Mouse (Mus musculus) forebrain, embryonic 15.5 days (tissue): ENCODE results near the gene Fah. TPM values are rescaled to one million over a fixed set of nuclear protein-coding genes. Genes with fewer than 3 reads are reported as not detected.
A peak's percentile ranks its signal among the peaks of the same experiment; 100 is the strongest.

Experiments used
- ATAC-seq: fragments of 200-750 bp; cut with Nextera tagmentation; replicated peaks from 2 replicates; pipeline ENCODE4 v1.8.0; 2017; ENCODE audit warnings: mild to moderate bottlenecking, moderate TSS enrichment, moderate library complexity
- H3K27ac ChIP-seq: fragments of 300-500 bp; sonication (generic); replicated peaks from 2 replicates; pipeline ENCODE4 v1.5.1; 2015; ENCODE audit warnings: mild to moderate bottlenecking, inconsistent platforms
- H3K27me3 ChIP-seq: fragments of 300-500 bp; sonication (generic); 2 replicates; pipeline ENCODE4 v1.6.1; 2015; ENCODE audit warnings: inconsistent platforms
- H3K36me3 ChIP-seq: fragments of 300-500 bp; sonication (generic); 2 replicates; pipeline ENCODE4 v1.6.1; 2015; ENCODE audit warnings: mild to moderate bottlenecking, inconsistent platforms
- H3K4me1 ChIP-seq: fragments of 300-500 bp; sonication (generic); 2 replicates; pipeline ENCODE4 v1.6.1; 2015; ENCODE audit warnings: inconsistent platforms
- H3K4me2 ChIP-seq: fragments of 300-500 bp; sonication (generic); replicated peaks from 2 replicates; pipeline ENCODE4 v1.6.1; 2015; ENCODE audit warnings: mild to moderate bottlenecking, inconsistent platforms
- H3K4me3 ChIP-seq: fragments of 300-500 bp; sonication (generic); 2 replicates; pipeline ENCODE4 v1.5.1; 2015; ENCODE audit warnings: mild to moderate bottlenecking, inconsistent platforms
- H3K9ac ChIP-seq: fragments of 300-500 bp; sonication (generic); replicated peaks from 2 replicates; pipeline ENCODE4 v1.6.1; 2015; ENCODE audit warnings: mild to moderate bottlenecking, inconsistent platforms
- H3K9me3 ChIP-seq: fragments of 300-500 bp; sonication (generic); 2 replicates; pipeline ENCODE4 v1.6.1; 2016; ENCODE audit warnings: inconsistent platforms
- WGBS: fragments of 180-500 bp; shearing (Covaris S2); methylation state at CpG from one replicate; pipeline ENCODE4 v1.1.7; 2015; ENCODE audit warnings: mixed read lengths; 5-methylcytosine and 5-hydroxymethylcytosine counted together
- polyA plus RNA-seq: library from polyadenylated mRNA; unstranded; fragments of >200 nt; fragmentation: Nextera tagmentation; extraction: Ambion mirVana; gene quantifications from 2 replicates; pipeline ENCODE4 v1.2.1, GENCODE M21; 2015

Gene Fah
- polyA plus RNA-seq, 1 experiment from 2014 or later = 6.8 TPM

DNA sequence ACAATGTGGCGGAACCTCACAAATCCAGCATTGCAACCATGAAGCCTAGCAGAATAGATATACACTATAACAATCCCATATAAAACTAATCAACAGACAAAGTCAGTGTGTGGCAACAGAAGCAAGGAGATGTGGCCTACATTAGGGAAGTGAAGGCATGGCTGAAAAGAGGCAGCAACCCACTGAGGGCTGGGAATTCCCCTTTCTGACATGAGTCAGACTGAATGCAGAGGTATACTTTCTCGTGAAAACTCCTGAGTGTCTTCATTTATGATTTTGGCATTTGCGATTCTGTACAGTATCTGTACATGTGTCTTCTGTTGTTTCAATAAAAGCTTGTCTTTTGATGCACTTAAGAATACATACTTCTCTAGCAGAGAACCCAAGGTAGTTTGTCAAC is 15.2 kb downstream of the Fah start:
- Histone ChIP-seq H3K36me3 (no peaks in the 10 kb centered on the region), H3K9ac (no peak overlapping the region)

GRCm38 (mm10) chr7:84590622-84591021 is 15.9 kb downstream of the Fah start:
- WGBS = 84% methylated on average over 2 of the region's 2 CpGs
- H3K4me3 ChIP-seq = no peak overlapping the region
- H3K4me1 ChIP-seq = no peaks in the 10 kb centered on the region
- no peak overlapping the region for H3K27ac ChIP-seq
- no peak for ATAC-seq
- H3K27me3 ChIP-seq = no peaks in the 10 kb centered on the region
- H3K4me2 ChIP-seq = no peak overlapping the region
- no peaks in the 10 kb centered on the region for H3K36me3 ChIP-seq
- no peaks in the 10 kb centered on the region for H3K9me3 ChIP-seq
- H3K9ac ChIP-seq = no peak overlapping the region

More for the DNA sequence above, 15.2 kb downstream of the Fah start:
- H3K9me3 ChIP-seq = no peaks in the 10 kb centered on the region
- H3K27ac ChIP-seq = no peak overlapping the region
- H3K4me1 ChIP-seq = no peaks in the 10 kb centered on the region
- ATAC-seq = no peak
- H3K4me2 ChIP-seq = no peak overlapping the region
- H3K4me3 ChIP-seq = no peak overlapping the region
- 94% methylated on average over 3 of the region's 3 CpGs for WGBS
- H3K27me3 ChIP-seq = no peaks in the 10 kb centered on the region

GRCm38 (mm10) chr7:84587101-84587783 is 19.3 kb downstream of the Fah start:
- WGBS = 86% methylated on average over 5 of the region's 5 CpGs
- no peak overlapping the region for H3K9ac ChIP-seq

DNA sequence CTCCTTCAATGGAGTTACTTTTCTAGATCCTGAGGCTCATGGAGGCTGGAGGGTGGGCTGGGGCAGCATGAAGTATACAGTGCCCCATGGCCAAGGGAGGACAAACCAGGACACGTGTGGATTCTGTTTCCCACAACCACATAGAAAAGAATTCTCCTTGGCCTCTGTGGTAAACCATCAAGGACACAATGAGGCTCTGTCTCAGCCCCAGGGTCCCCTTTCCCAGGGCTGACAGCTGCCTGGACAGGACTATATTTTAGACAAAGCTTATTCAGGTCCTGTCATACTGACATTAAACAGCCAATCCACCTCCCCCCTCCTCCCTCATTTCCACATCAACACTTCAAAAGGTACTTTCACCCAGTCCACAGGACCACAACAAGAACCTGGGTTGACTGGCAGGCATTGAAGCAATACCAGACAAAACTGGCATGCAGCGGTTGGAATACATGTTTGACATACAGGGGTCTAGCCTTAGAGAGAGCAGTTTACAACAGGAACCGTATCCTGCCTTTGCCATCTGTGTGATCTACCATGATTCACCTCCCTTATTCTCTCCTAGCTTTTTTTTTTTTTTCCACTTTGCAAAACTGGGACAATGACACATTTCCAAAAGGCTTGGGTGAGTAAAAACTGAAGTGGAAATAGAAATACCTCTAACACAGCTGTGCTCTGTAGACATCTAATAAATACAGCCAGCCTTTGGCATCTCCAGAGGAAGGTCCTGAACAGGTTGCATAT is 20.0 kb downstream of the Fah start:
- H3K4me1 ChIP-seq = no peaks in the 10 kb centered on the region
- ATAC-seq = peak; percentile 70
- no peak overlapping the region for H3K27ac ChIP-seq
- H3K4me3 ChIP-seq = no peak overlapping the region
- H3K36me3 ChIP-seq = no peaks in the 10 kb centered on the region
- H3K4me2 ChIP-seq = no peak overlapping the region
- WGBS = 24% methylated on average over 3 of the region's 3 CpGs
- H3K27me3 ChIP-seq = no peaks in the 10 kb centered on the region
- no peaks in the 10 kb centered on the region for H3K9me3 ChIP-seq
- no peak overlapping the region for H3K9ac ChIP-seq

More at GRCm38 (mm10) chr7:84587101-84587783, 19.3 kb downstream of the Fah start:
- 0 out of 2 replicates have a peak, but pooled peaks have one; percentile 15 for ATAC-seq
- no peak overlapping the region for H3K27ac ChIP-seq
- no peaks in the 10 kb centered on the region for H3K4me1 ChIP-seq
- H3K9me3 ChIP-seq = no peaks in the 10 kb centered on the region
- no peak overlapping the region for H3K4me2 ChIP-seq
- no peaks in the 10 kb centered on the region for H3K36me3 ChIP-seq
- H3K4me3 ChIP-seq = no peak overlapping the region
- H3K27me3 ChIP-seq = no peaks in the 10 kb centered on the region

DNA sequence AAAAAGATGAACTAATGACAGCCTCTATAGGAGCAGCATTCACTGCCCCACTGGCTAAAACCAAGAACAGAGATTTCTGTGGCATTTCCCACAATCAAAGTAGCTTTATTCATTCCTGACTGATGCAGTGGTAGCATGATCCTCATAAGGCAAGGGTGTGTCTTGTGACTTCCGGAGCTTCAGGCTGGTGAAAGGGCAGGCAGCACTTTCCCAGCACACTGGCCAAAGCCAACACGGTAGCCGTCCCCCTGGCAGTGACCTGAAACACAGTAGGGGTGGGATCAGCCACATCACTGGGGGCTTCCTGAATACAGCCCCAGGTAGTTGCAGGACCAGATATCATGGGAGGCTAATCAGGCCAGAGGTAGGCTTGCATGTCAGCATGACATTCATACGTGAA is 21.4 kb downstream of the Fah start:
- no peaks in the 10 kb centered on the region for H3K27me3 ChIP-seq
- no peak overlapping the region for H3K27ac ChIP-seq
- H3K36me3 ChIP-seq = no peaks in the 10 kb centered on the region
- no peaks in the 10 kb centered on the region for H3K4me1 ChIP-seq
- H3K9ac ChIP-seq = no peak overlapping the region
- H3K4me3 ChIP-seq = no peak overlapping the region
- WGBS = 91% methylated on average over 4 of the region's 4 CpGs
- no peaks in the 10 kb centered on the region for H3K9me3 ChIP-seq
- ATAC-seq = no peak
- H3K4me2 ChIP-seq = no peak overlapping the region

GRCm38 (mm10) chr7:84579769-84580168 is 26.8 kb downstream of the Fah start:
- no peak overlapping the region for H3K27ac ChIP-seq
- no peak overlapping the region for H3K9ac ChIP-seq
- H3K36me3 ChIP-seq = no peaks in the 10 kb centered on the region
- H3K4me1 ChIP-seq = no peaks in the 10 kb centered on the region
- H3K4me2 ChIP-seq = no peak overlapping the region
- H3K9me3 ChIP-seq = no peaks in the 10 kb centered on the region
- no peak for ATAC-seq
- WGBS = 96% methylated on average over 1 of the region's 1 CpGs
- no peaks in the 10 kb centered on the region for H3K27me3 ChIP-seq
- H3K4me3 ChIP-seq = no peak overlapping the region

DNA sequence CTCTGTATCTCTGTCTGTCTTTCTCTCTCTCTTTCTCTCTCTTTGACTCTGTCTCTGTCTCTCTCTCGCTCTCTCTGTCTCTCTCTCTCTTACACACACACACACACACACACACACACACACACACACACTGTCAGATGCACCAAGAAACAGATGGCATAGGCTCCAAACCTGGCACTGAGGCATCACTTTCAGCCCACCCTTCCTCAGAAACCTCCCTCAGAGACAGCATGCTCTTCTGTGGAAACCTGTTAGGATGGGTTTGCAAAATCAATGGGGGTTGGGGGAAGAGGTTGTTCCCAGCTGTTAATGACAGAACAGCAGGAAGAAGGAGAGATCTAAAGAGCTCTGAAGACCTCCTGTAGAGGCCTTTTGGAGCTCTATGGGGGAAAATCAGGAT is 27.7 kb downstream of the Fah start:
- H3K9me3 ChIP-seq = no peaks in the 10 kb centered on the region
- ATAC-seq = no peak; the same call in 1 of the 2 replicates
- H3K36me3 ChIP-seq = no peaks in the 10 kb centered on the region
- 93% methylated on average over 1 of the region's 1 CpGs for whole genome bisulfite sequencing
- no peaks in the 10 kb centered on the region for H3K27me3 ChIP-seq
- H3K4me2 ChIP-seq = no peak overlapping the region
- H3K4me3 ChIP-seq = no peak overlapping the region
- H3K27ac ChIP-seq = no peak overlapping the region
- H3K9ac ChIP-seq = no peak overlapping the region
- no peaks in the 10 kb centered on the region for H3K4me1 ChIP-seq

DNA sequence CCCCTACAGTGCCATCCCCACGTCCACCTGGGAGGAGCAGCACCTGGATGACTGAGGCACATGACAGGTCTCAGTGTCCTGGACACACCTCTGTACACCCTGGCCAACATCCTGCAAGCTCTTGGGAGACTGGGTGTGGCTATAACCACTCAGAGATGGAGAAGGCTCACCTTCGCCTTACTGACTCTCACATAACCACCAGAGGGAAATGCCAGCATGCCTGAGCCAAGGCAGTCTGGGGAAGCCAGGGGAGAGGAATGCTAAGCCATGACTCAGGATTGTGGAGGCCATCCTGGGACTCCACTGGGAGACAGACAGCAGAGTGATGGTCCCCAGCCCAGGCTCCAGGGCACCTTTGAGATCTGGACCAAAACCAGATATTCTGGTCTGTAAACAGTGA is 29.5 kb downstream of the Fah start:
- no peaks in the 10 kb centered on the region for H3K4me1 ChIP-seq
- no peak overlapping the region for H3K4me2 ChIP-seq
- H3K9me3 ChIP-seq = no peaks in the 10 kb centered on the region
- H3K36me3 ChIP-seq = no peaks in the 10 kb centered on the region
- 80% methylated on average over 2 of the region's 2 CpGs for WGBS
- H3K27ac ChIP-seq = no peak overlapping the region
- no peak overlapping the region for H3K9ac ChIP-seq
- no peak overlapping the region for H3K4me3 ChIP-seq
- H3K27me3 ChIP-seq = no peaks in the 10 kb centered on the region
- no peak for ATAC-seq

DNA sequence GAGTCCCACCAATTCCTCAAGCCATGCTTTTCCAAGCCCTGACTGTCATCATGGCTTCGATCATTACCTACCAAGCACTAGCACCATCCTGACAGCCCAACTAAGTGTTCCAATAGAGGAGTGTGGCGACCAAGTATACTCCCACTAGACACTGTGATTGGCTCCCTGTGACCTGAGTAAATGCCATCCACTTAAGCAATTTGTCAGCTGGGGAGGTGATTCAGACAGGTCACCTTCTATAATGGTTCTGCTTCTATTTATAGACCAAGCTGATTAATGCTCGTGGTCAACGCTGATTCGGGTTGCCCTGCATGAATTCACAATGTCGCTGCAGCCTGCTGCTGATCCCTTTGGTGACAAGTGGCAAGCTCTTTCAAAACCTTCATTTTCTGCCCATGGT is 40.3 kb downstream of the Fah start:
- H3K27me3 ChIP-seq = no peaks in the 10 kb centered on the region
- H3K9ac ChIP-seq = no peak overlapping the region
- no peaks in the 10 kb centered on the region for H3K4me1 ChIP-seq
- ATAC-seq = no peak
- H3K27ac ChIP-seq = no peak overlapping the region
- H3K4me2 ChIP-seq = no peak overlapping the region
- no peaks in the 10 kb centered on the region for H3K9me3 ChIP-seq
- no peak overlapping the region for H3K4me3 ChIP-seq
- H3K36me3 ChIP-seq = no peaks in the 10 kb centered on the region
- WGBS = 82% methylated on average over 6 of the region's 6 CpGs

DNA sequence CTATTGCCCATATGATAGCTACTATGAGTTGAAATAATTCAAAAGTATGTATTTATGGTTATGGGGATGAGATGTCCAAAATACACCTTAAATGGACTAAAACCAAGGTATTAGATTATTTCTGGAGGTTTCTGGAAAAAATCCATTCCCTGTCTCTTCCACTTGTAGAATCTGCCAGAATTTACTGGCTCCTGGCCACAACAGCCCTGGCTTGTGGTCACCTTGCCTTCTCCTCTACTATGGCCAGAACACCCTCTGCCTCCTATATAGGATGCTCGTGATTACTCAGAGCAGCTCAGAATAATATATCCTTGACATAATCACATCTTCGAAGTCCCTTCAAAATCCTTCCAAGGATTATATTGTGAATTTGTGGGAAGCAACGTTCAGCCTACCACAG is 42.3 kb downstream of the Fah start:
- H3K27ac ChIP-seq = no peak overlapping the region
- no peak overlapping the region for H3K9ac ChIP-seq
- H3K4me3 ChIP-seq = no peak overlapping the region
- no peaks in the 10 kb centered on the region for H3K4me1 ChIP-seq
- no peaks in the 10 kb centered on the region for H3K27me3 ChIP-seq
- WGBS = 84% methylated on average over 3 of the region's 3 CpGs
- no peaks in the 10 kb centered on the region for H3K9me3 ChIP-seq
- H3K4me2 ChIP-seq = no peak overlapping the region
- no peak for ATAC-seq
- H3K36me3 ChIP-seq = no peaks in the 10 kb centered on the region

- 94% methylated on average over 1 of the region's 1 CpGs for WGBS
- no peak overlapping the region for H3K4me3 ChIP-seq
- H3K4me1 ChIP-seq = no peaks in the 10 kb centered on the region
- no peaks in the 10 kb centered on the region for H3K9me3 ChIP-seq
- H3K27ac ChIP-seq = no peak overlapping the region
- no peaks in the 10 kb centered on the region for H3K27me3 ChIP-seq
- no peak overlapping the region for H3K9ac ChIP-seq
- H3K36me3 ChIP-seq = no peaks in the 10 kb centered on the region
- ATAC-seq = no peak
- no peak overlapping the region for H3K4me2 ChIP-seq
Observed at GRCm38 (mm10) chr7:84560500-84560899, 46.0 kb downstream of the Fah start.

DNA sequence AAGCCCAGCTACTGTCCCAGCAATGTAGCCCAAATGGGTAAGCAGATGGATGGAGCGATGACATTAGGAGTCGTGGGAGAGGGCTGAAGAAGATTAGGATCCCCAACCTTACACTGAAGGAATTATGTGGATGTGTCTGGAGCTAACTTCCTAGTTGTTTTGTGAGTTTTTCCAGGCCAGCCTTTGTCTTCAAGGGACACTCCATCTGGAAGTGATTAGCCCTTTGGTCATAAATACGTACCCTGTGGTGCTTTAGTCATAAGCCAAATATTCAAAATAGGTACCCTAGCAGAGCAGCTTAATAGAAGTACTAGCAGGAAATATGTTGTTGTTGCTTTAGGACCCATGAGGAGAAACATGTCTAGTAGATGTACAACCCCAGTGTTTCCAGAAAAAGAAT is 49.2 kb downstream of the Fah start:
- no peaks in the 10 kb centered on the region for H3K4me1 ChIP-seq
- H3K27ac ChIP-seq = no peak overlapping the region
- H3K9me3 ChIP-seq = no peaks in the 10 kb centered on the region
- no peaks in the 10 kb centered on the region for H3K27me3 ChIP-seq
- ATAC-seq = no peak
- 76% methylated on average over 3 of the region's 3 CpGs for WGBS
- no peak overlapping the region for H3K9ac ChIP-seq
- H3K4me3 ChIP-seq = no peak overlapping the region
- H3K36me3 ChIP-seq = no peaks in the 10 kb centered on the region
- H3K4me2 ChIP-seq = no peak overlapping the region
